In the genomic region with DNA sequence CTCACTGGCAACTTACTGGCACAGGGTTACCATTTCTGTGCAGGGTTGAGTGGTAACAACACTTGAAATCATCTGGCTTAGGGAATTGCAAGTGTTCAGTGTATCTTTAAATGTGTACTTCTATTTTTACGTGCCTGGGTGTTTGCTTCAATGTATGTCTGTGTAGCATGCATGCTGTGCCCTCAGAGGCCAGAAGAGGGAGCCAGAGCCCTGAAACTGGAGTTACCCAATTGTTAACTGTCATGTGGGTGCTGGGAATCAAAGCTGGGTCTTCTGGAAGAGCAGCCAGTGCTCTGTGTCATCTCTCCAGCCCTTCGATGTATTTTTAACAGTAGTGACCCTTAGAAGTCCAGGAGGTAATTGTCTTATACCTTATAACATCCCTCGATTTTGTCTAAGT, we compare ENCODE assay signal across 24 mouse cellular contexts. TPM values are rescaled to one million over a fixed set of nuclear protein-coding genes. Genes with fewer than 3 reads are reported as not detected.
A peak's percentile ranks its signal among the peaks of the same experiment; 100 is the strongest.
DNase-seq lines count a peak whose midpoint lies in the region; ATAC-seq and TF ChIP-seq lines count a peak whose summit lies in the region.
"Had no signal": no experiment of that assay in that cellular context is flagged by ENCODE, and none has a peak within 500 bp of the region (broad histone marks: within the 10 kb centered on the region; RNA-seq: fewer than 3 reads in every experiment).

No protein-coding gene starts in this region.

- no peak for TF ChIP-seq POLR2A in heart, adult 2 months (IDR thresholded peaks at IDR 0.05; ENCODE audit: insufficient read depth, low read depth, low read length)
- no peak for TF ChIP-seq POLR2A in ES-Bruce4 (IDR thresholded peaks at IDR 0.05; ENCODE audit: insufficient read depth, low read length)

- no peaks in the 10 kb centered on the region; the same call in 1 of the 2 replicates for H3K4me1 ChIP-seq in heart, adult 2 months (ENCODE audit: control insufficient read depth, insufficient read depth, low read length)
- no peaks in the 10 kb centered on the region for H3K4me1 ChIP-seq in liver, postnatal 0 days (ENCODE audit: insufficient read depth)
- no peaks in the 10 kb centered on the region for H3K4me1 ChIP-seq in liver, embryonic 11.5 days (replicated peaks; ENCODE audit: control insufficient read depth, insufficient read depth, low read length)
- no peaks in the 10 kb centered on the region for H3K4me1 ChIP-seq in ES-Bruce4 (ENCODE audit: control insufficient read depth, insufficient read depth, low read length)
- no peaks in the 10 kb centered on the region for H3K4me1 ChIP-seq in forebrain, embryonic 14.5 days (ENCODE audit: control insufficient read depth, insufficient read depth, low read length)
- H3K4me1 ChIP-seq: embryonic facial prominence, embryonic 12.5 days; forebrain, embryonic 12.5 days; hindbrain, embryonic 12.5 days; limb, embryonic 13.5 days; midbrain, embryonic 12.5 days had no signal

- no peaks in the 10 kb centered on the region for H3K79me2 ChIP-seq in heart, adult 2 months (replicated peaks; ENCODE audit: control insufficient read depth, insufficient read depth, low read length)

- H3K9me3 ChIP-seq in liver, postnatal 0 days (ENCODE audit: low read length): no peaks in the 10 kb centered on the region
- H3K9me3 ChIP-seq in liver, embryonic 11.5 days (ENCODE audit: control insufficient read depth, low read length): 0 out of 2 replicates have a peak, but pooled peaks cover 4% of the 10 kb centered on the region
- H3K9me3 ChIP-seq in ES-Bruce4 (replicated peaks; ENCODE audit: control insufficient read depth, insufficient read depth, low read length, poor library complexity, severe bottlenecking): 0 out of 2 replicates have a peak, but pooled peaks cover 6% of the 10 kb centered on the region
- H3K9me3 ChIP-seq in forebrain, embryonic 14.5 days (replicated peaks; ENCODE audit: control insufficient read depth, low read length): no peaks in the 10 kb centered on the region
- H3K9me3 ChIP-seq: embryonic facial prominence, embryonic 12.5 days had no signal

- TF ChIP-seq CTCF in heart, adult 2 months (IDR thresholded peaks at IDR 0.05): peak; percentile 39
- TF ChIP-seq CTCF in liver, postnatal 0 days (IDR thresholded peaks at IDR 0.05; ENCODE audit: low read depth): peak; percentile 31; the same call in 1 of the 2 replicates
- peak; percentile 51 for TF ChIP-seq CTCF in ES-Bruce4 (IDR thresholded peaks at IDR 0.05; ENCODE audit: low read depth, low read length)

- no peaks in the 10 kb centered on the region for H3K27me3 ChIP-seq in heart, adult 2 months (ENCODE audit: control insufficient read depth, insufficient read depth, low read length)
- no peaks in the 10 kb centered on the region for H3K27me3 ChIP-seq in liver, postnatal 0 days (ENCODE audit: insufficient read depth, low read length)
- no peaks in the 10 kb centered on the region for H3K27me3 ChIP-seq in liver, embryonic 11.5 days (replicated peaks; ENCODE audit: control insufficient read depth, insufficient read depth, low read length)
- H3K27me3 ChIP-seq in ES-Bruce4 (ENCODE audit: control insufficient read depth, insufficient read depth, low read length, poor library complexity, severe bottlenecking): no peaks in the 10 kb centered on the region
- H3K27me3 ChIP-seq in forebrain, embryonic 14.5 days (replicated peaks; ENCODE audit: control insufficient read depth, insufficient read depth, low read length): no peaks in the 10 kb centered on the region
- H3K27me3 ChIP-seq: embryonic facial prominence, embryonic 12.5 days; forebrain, embryonic 12.5 days; heart, embryonic 13.5 days; hindbrain, embryonic 12.5 days; limb, embryonic 13.5 days; midbrain, embryonic 12.5 days had no signal

- no peak overlapping the region for H3K9ac ChIP-seq in heart, adult 2 months (ENCODE audit: low read depth, low read length)
- H3K9ac ChIP-seq in liver, postnatal 0 days (replicated peaks): no peak overlapping the region
- H3K9ac ChIP-seq in liver, embryonic 11.5 days (ENCODE audit: low read depth, low read length): no peak overlapping the region
- no peak overlapping the region for H3K9ac ChIP-seq in ES-Bruce4 (ENCODE audit: low read depth, poor library complexity, severe bottlenecking)
- no peak overlapping the region for H3K9ac ChIP-seq in forebrain, embryonic 14.5 days (ENCODE audit: low read length)
- H3K9ac ChIP-seq: embryonic facial prominence, embryonic 12.5 days; forebrain, embryonic 12.5 days; heart, embryonic 13.5 days; hindbrain, embryonic 12.5 days; limb, embryonic 13.5 days; midbrain, embryonic 12.5 days had no signal

- no peak for ATAC-seq in liver, postnatal 0 days
- ATAC-seq in liver, embryonic 11.5 days (replicated peaks; ENCODE audit: low FRiP score): no peak
- ATAC-seq in forebrain, embryonic 14.5 days: no peak
- ATAC-seq: inflammation-experienced regulatory T-cells, adult 6 months had no signal

- no peaks in the 10 kb centered on the region for H3K36me3 ChIP-seq in heart, adult 2 months (ENCODE audit: control insufficient read depth, insufficient read depth, low read length)
- no peaks in the 10 kb centered on the region for H3K36me3 ChIP-seq in liver, postnatal 0 days (replicated peaks; ENCODE audit: insufficient read depth, low read length)
- H3K36me3 ChIP-seq in liver, embryonic 11.5 days (ENCODE audit: control insufficient read depth, insufficient read depth, low read length): no peaks in the 10 kb centered on the region
- H3K36me3 ChIP-seq in ES-Bruce4 (ENCODE audit: control insufficient read depth, insufficient read depth, low read length, poor library complexity, severe bottlenecking): no peaks in the 10 kb centered on the region
- no peaks in the 10 kb centered on the region for H3K36me3 ChIP-seq in forebrain, embryonic 14.5 days (ENCODE audit: control insufficient read depth, insufficient read depth, low read length)
- H3K36me3 ChIP-seq: embryonic facial prominence, embryonic 12.5 days; forebrain, embryonic 12.5 days; heart, embryonic 13.5 days; hindbrain, embryonic 12.5 days; limb, embryonic 13.5 days; midbrain, embryonic 12.5 days had no signal

- intact Hi-C loops in heart, adult 2 months (cut with DNase I): no loop called here
- intact Hi-C loops in heart, postnatal 14 days (cut with DNase I): no loop called here

- 93% methylated on average over 3 of the region's 3 CpGs for WGBS in heart, adult 2 months
- 88% methylated on average over 3 of the region's 3 CpGs for WGBS in liver, postnatal 0 days (ENCODE audit: insufficient replicate concordance)
- WGBS in liver, embryonic 11.5 days: 83% methylated on average over 3 of the region's 3 CpGs
- 89% methylated on average over 3 of the region's 3 CpGs for WGBS in forebrain, embryonic 14.5 days

- TF ChIP-seq EP300 in heart, adult 2 months (IDR thresholded peaks at IDR 0.05; ENCODE audit: insufficient read depth, low read depth, low read length): no peak
- TF ChIP-seq EP300 in liver, postnatal 0 days (IDR thresholded peaks at IDR 0.05; ENCODE audit: low read depth): no peak
- TF ChIP-seq EP300 in ES-Bruce4 (IDR thresholded peaks at IDR 0.05; ENCODE audit: insufficient read depth, low read depth, low read length): no peak

- DNase-seq in heart, adult 2 months: no peak
- DNase-seq in heart, postnatal 14 days: no peak
- no peak for DNase-seq in liver, postnatal 0 days
- DNase-seq in liver, embryonic 11.5 days (ENCODE audit: low spot score): no peak
- DNase-seq in ZHBTc4 (ENCODE audit: low read depth, low spot score): peak; percentile 32
- DNase-seq in embryo, embryonic 10 days (ENCODE audit: low spot score): no peak
- DNase-seq in forebrain, embryonic 14.5 days (ENCODE audit: low spot score): no peak
- DNase-seq: adrenal gland, postnatal 10 days; cerebellum, adult 18-20 months; cerebellum, postnatal 14 days; kidney, adult 9 months; kidney, postnatal 4 days; lung, adult 18-20 months; lung, postnatal 14 days; thymus, postnatal 36 days had no signal

- no peak overlapping the region for H3K4me3 ChIP-seq in heart, adult 2 months
- no peak overlapping the region for H3K4me3 ChIP-seq in liver, postnatal 0 days (ENCODE audit: low read depth, low read length)
- H3K4me3 ChIP-seq in liver, embryonic 11.5 days (ENCODE audit: low read depth, low read length): no peak overlapping the region
- no peak overlapping the region for H3K4me3 ChIP-seq in ES-Bruce4 (ENCODE audit: low read depth, low read length)
- H3K4me3 ChIP-seq in forebrain, embryonic 14.5 days (ENCODE audit: low read depth, low read length): no peak overlapping the region
- H3K4me3 ChIP-seq: embryonic facial prominence, embryonic 12.5 days; erythroblast, embryonic 14.5 days; forebrain, embryonic 12.5 days; heart, embryonic 13.5 days; hindbrain, embryonic 12.5 days; limb, embryonic 13.5 days; midbrain, embryonic 12.5 days had no signal

- no peak overlapping the region for H3K4me2 ChIP-seq in liver, postnatal 0 days (ENCODE audit: low read depth, low read length)
- H3K4me2 ChIP-seq in liver, embryonic 11.5 days: no peak overlapping the region
- no peak overlapping the region for H3K4me2 ChIP-seq in forebrain, embryonic 14.5 days (ENCODE audit: low read length)
- H3K4me2 ChIP-seq: embryonic facial prominence, embryonic 12.5 days; forebrain, embryonic 12.5 days; heart, embryonic 13.5 days; hindbrain, embryonic 12.5 days; limb, embryonic 13.5 days; midbrain, embryonic 12.5 days had no signal

- H3K27ac ChIP-seq in heart, adult 2 months: no peak overlapping the region
- H3K27ac ChIP-seq in liver, postnatal 0 days (ENCODE audit: low read depth): no peak overlapping the region
- H3K27ac ChIP-seq in liver, embryonic 11.5 days (ENCODE audit: low read depth, low read length): no peak overlapping the region
- no peak overlapping the region for H3K27ac ChIP-seq in ES-Bruce4 (ENCODE audit: insufficient read depth, low read length)
- no peak overlapping the region for H3K27ac ChIP-seq in forebrain, embryonic 14.5 days (ENCODE audit: low read depth, low read length)
- H3K27ac ChIP-seq: embryonic facial prominence, embryonic 12.5 days; forebrain, embryonic 12.5 days; heart, embryonic 13.5 days; hindbrain, embryonic 12.5 days; limb, embryonic 13.5 days; midbrain, embryonic 12.5 days had no signal

RNA-seq across cellular contexts. Expression of a gene that starts 58.2 kb away (rescaled TPM):
- total RNA-seq in heart, adult 2 months (2021): 10 to 100 TPM in 1 of 2 experiments, 1 to 10 TPM in 1; 8.1 to 10.6 TPM
- 4.0 and 5.9 TPM in 2 replicates for polyA plus RNA-seq in heart, adult 2 months (2012; rRNA removed)
- 10 to 100 TPM; 22.9 to 26.1 TPM for total RNA-seq in heart, postnatal 14 days (2021)
- 17.1 and 17.3 TPM in 2 replicates for polyA plus RNA-seq in liver, postnatal 0 days (2015; fragmentation: Nextera tagmentation; extraction: Ambion mirVana)
- 49.1 and 51.2 TPM in 2 replicates for polyA plus RNA-seq in liver, embryonic 11.5 days (2014; fragmentation: Nextera tagmentation; extraction: Ambion mirVana)
- polyA plus RNA-seq in ES-Bruce4 (2011; ENCODE audit: insufficient read depth, insufficient read length, low read depth, missing spikeins): 26.7 and 29.0 TPM in 2 replicates
- polyA plus RNA-seq in forebrain, embryonic 14.5 days (2014; fragmentation: Nextera tagmentation; extraction: Ambion mirVana): 17.2 and 23.5 TPM in 2 replicates
